Mouse (Mus musculus): Measurements from ENCODE around the gene B3galt6.

Gene B3galt6

DNA sequence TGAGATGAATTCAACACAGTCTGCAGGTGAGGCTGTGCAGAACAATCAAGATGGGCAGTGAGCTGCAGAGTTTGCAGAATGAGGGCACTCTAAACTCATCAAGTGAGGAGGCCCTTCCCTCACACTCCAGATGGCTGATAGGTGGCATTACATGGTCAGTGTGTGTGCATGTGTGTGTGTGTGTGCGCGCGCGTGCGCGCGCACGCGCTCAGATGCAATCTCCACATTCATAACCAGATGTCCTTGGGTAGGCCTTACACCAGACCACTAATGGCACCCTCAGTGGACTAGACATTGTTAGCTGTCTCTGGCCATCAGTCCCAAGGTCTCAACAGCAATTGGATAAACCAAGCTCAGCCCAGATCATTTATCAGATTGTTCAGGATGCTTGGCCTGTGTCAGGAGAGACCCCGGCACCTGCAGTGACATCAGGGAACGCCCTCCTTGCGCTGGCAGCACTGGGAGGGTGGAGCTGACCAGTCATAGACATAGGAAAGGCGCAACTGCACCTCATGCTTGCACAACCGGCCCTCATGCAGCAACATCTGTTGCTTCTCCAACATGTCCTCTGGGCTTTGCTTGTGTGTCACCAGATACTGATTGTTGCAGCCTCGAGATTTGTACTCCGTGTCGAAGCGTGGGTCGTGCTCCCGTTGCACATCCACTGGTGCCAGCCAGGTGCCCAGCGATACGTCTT lies 1.1 kb downstream of the B3galt6 start:
- peak; percentile 66 for DNase-seq (ENCODE audit: low read depth, low spot score)

GRCm38 (mm10) chr4:155983788-155984187 lies 8.7 kb downstream of the B3galt6 start:
- peak; percentile 83 for DNase-seq (ENCODE audit: low read depth, low spot score)

DNA sequence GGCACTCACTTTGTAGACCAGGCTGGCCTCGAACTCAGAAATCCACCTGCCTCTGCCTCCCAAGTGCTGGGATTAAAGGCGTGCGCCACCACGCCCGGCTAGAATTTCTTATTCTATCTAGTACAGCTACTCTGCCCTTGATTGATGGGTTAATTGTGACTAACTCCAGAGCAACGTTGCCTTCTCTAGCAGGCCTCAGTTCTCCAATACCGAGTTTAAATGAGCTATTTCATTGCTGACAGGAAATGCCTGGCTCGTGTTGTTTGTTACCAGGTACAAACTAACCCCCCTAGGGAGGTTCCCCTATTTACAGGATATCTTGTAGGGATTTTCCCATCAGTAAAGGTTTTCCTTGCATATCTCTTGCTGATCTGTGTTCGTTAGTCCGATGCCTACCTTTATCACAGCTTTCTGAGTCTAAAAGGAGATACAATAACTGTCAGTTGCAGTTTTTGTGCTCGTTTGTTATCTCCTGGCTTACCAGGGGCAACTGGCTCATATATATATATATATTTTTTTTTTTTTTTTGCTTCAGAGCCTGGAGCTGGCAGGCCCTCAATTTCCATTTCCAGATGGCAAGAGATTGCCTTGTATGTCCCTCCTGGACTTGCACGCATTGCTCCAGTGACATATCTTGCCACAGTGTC lies 10.9 kb downstream of the B3galt6 start:
- no peak for DNase-seq (ENCODE audit: low read depth, low spot score)

GRCm38 (mm10) chr4:155973239-155973638 lies 19.2 kb downstream of the B3galt6 start:
- no peak for DNase-seq (ENCODE audit: low read depth, low spot score)

DNA sequence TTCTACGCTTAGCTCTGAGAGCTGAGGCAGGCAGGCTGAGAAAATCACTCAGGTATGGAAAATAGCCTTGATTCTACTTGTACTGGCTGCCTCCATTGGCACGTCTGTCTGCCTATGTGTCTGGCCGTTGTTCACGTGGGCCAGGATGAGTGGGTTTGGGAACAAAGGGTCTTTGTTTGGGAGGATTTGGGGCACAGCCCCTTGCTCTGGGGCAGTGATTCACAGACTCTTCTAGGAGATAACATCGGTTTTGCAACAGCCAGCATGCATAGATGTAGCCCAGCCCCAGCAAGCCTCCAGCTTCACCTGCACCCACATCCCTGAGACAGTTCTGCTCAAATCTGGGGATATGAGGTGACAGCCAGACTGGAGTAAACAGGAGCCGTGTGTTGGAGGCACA lies 19.8 kb downstream of the B3galt6 start:
- no peak for DNase-seq (ENCODE audit: low read depth, low spot score)

DNA sequence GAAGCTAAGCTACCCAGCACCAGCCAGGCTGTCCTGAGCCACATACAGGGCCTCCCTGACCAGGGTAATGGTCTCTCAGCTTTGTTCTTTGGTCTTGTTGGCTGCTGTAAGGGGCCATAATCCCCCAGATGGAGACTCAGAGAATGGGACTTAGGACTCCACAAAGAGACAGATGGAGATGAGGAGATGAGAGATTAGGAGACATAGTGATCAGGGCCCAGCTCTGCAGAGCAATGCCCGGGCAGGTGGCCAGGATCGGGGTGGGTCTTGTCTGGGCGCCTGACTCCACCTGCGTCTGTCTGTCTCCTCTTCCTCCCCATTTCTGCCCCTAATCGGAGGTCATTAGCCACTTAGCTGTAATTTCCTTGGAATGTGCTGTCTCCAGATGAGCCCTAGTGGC lies 22.2 kb downstream of the B3galt6 start:
- no peak for DNase-seq (ENCODE audit: low read depth, low spot score)

GRCm38 (mm10) chr4:155969043-155969653 lies 23.3 kb downstream of the B3galt6 start:
- DNase-seq (ENCODE audit: low read depth, low spot score) = no peak

DNA sequence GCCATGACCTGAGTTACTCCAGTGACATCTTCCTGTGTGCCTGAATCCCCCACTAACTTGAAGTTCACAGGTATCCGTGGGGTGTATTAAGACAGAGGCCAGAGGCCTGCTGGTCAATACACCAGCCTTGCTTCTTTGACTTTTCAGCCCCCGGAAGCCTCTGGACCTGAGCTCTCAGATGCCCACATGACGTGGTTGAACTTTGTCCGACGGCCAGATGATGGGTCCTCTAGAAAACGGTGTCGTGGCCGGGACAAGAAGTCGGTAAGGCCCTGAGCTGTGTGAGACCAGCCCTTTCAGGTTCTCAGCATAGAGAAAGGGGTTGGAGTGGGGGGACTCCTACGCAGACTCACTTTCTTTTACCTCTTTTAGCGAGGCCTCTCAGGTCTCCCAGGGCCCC lies 28.1 kb downstream of the B3galt6 start:
- DNase-seq (ENCODE audit: low read depth, low spot score) = no peak

DNA sequence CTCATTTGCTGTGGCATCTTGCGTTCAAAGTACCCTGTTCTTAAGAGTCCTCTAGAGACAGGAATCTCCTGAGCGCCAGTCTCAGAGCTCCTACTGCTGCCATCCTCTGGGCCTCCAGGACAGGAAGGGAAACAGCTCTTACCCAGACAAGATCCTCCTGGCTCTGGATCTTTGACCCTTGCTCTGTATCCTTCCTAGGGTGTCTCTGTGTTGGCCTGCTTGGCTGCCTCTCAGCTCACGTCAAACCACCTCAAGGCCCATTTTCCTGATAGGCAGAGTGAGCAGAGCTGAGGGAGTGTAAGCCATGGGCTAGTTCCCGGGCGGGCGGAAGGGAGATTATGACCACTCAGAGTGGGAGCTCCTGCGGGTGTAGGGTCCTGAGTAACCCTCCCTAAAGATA lies 29.3 kb downstream of the B3galt6 start:
- no peak for DNase-seq (ENCODE audit: low read depth, low spot score)

- peak; percentile 72 for DNase-seq (ENCODE audit: low read depth, low spot score)
Measured at GRCm38 (mm10) chr4:155962167-155962971, 30.1 kb downstream of the B3galt6 start, which contains the start of gene C1qtnf12. TSS of gene C1qtnf12 (plus strand) at chr4:155962318.

DNA sequence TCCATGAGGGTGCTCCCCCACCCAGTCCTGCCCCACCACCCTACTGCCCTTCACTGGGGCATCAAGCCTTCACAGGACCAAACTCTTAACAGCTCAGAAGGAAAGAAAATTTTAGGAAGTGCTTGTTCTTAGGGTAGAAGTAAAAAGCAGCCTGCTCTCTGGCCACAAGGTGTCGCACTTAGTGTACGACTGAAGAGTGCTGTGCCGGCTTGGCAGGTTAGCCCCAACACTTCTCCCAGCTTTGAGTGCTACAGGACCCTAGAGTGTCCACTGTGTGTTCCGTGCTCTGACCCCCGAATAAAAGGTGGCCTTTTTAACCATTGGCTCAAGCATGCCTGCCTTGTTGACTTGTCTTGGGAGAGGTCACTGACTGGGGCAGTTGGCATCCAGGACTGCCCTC lies 33.2 kb downstream of the B3galt6 start:
- DNase-seq (ENCODE audit: low read depth, low spot score) = peak; percentile 91

- no peak for DNase-seq (ENCODE audit: low read depth, low spot score)
Measured at GRCm38 (mm10) chr4:155955491-155955890, 37.0 kb downstream of the B3galt6 start.

GRCm38 (mm10) chr4:155947094-155947493 lies 45.4 kb downstream of the B3galt6 start:
- DNase-seq (ENCODE audit: low read depth, low spot score) = no peak

DNA sequence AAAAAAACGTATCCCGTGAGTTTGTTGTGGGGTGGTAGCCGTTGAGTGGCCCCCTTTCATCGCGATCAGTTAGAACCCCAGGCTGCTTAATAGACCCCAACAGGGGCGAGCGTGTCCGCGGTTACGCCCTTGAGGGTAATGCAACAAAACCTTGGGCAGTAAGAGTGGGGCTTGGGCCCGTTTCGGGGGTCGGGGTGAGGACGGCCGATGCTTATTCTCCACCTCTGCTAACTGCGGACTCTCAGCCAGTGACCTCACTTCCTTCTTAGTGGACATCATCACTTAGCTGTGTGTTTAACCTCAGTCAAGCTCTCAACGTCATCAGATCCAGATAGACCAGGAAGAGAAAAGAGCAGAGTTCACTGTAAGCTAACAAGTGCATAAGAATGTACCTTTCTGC lies 48.2 kb downstream of the B3galt6 start:
- no peak for DNase-seq (ENCODE audit: low read depth, low spot score)

DNA sequence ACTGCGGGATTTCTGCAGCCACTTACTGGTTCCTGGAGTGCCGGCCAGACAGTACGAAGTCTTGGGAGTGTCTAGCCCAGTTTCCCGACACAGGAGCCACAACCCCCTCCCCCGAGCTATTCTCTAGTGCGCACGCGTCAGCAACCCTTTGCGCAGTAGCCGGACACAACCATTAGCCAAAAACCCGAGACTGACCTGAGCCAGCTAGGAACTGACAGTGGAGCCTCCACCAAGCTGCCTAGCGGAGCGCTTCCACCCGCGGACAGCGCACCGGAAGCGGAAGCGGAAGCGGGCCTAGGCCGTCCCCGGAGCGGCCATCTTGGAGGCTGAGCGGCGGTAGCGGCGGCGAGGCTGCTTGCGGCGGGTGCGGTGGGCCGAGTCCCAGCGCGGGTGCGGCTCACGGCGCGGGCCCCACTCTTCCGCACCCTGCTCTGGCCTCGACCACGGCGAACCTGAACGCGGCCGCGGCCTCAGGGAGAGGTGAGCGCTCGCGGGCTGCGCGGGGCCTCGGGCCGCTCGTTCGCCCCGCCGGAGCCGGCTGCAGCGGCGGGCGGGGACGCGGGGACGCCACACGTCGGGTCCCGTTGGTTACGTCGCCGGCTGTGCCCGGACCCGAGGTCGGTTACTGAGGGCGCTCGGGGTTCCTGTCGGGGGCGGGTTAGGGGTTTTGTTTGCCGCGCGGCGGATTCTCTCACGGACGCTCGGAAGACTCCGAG lies 48.8 kb downstream of the B3galt6 start, which contains the start of gene Ube2j2:
Gene Ube2j2, plus strand, starts transcription at position 298 of the 716 bp plus-strand sequence.
- peak; percentile 98 for DNase-seq (ENCODE audit: low read depth, low spot score)

DNA sequence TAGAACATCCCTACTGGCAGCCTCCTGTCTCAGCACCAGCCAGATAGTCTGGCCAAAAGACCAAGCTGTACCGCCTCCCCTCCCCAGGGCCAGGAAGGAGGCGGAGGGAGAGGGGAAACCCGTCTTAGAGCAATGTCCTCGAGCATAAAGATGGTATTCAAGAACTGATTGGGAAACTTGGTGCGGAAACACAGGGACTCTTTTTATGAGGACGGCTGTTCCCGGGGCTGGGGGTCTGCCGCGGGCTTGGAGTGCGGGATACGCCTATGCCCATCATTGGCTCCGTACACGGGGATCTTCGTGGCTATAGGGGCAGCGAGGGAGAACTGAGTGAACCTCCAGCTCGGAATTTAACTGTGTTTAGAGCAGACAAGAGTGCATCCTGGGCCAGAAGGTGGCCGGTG lies 49.4 kb downstream of the B3galt6 start:
- DNase-seq (ENCODE audit: low read depth, low spot score) = peak; percentile 31

Measured in R1 (cell line).